Mouse (Mus musculus) WW6 (cell line): Measurements from ENCODE around the gene Zfp661.

ENCODE experiments used
- DNase-seq: peaks from one replicate; pipeline ENCODE4 v3.0.0-alpha.2; 2013; ENCODE audit warnings: low read depth, low spot score

Zfp661 gene

GRCm38 (mm10) chr2:127550446-127550845, 36.4 kb downstream of the Zfp661 start:
- no peak for DNase-seq

GRCm38 (mm10) chr2:127549711-127550110, 37.2 kb downstream of the Zfp661 start:
- no peak for DNase-seq

GRCm38 (mm10) chr2:127548342-127549074, 38.4 kb downstream of the Zfp661 start:
- no peak for DNase-seq

- no peak for DNase-seq
Observed at GRCm38 (mm10) chr2:127541697-127542096, 45.2 kb downstream of the Zfp661 start.

- DNase-seq, result no peak
Observed at GRCm38 (mm10) chr2:127541185-127541584, 45.7 kb downstream of the Zfp661 start, which contains the start of gene Prom2. Gene Prom2, minus strand, starts transcription at chr2:127541467.

- DNase-seq, result no peak
Observed at GRCm38 (mm10) chr2:127539494-127539893, 47.4 kb downstream of the Zfp661 start.

- DNase-seq, result no peak
Observed at GRCm38 (mm10) chr2:127537548-127537947, 49.3 kb downstream of the Zfp661 start.

- no peak for DNase-seq
Observed at GRCm38 (mm10) chr2:127535363-127535762, 51.5 kb downstream of the Zfp661 start.

GRCm38 (mm10) chr2:127532379-127532778, 54.5 kb downstream of the Zfp661 start:
- DNase-seq, result peak; percentile 29

GRCm38 (mm10) chr2:127531592-127531991, 55.3 kb downstream of the Zfp661 start:
- no peak for DNase-seq

- DNase-seq, result no peak
Observed at GRCm38 (mm10) chr2:127530418-127530817, 56.5 kb downstream of the Zfp661 start.

- DNase-seq, result no peak
Observed at GRCm38 (mm10) chr2:127525004-127525775, 61.7 kb downstream of the Zfp661 start.
